Mouse (Mus musculus) embryo, embryonic 11 days (tissue): ENCODE results near the gene Srpk3.

Experiments used
- DNase-seq: peaks from one replicate; pipeline ENCODE4 v3.0.0-alpha.2; 2015

The Srpk3 gene

GRCm38 (mm10) chrX:73815072-73815471 is 40.9 kb downstream of the Srpk3 start:
- DNase-seq, result peak; percentile 71

GRCm38 (mm10) chrX:73816596-73817314 is 42.5 kb downstream of the Srpk3 start:
- no peak for DNase-seq

- peak; percentile 16 for DNase-seq
Measured at GRCm38 (mm10) chrX:73823747-73824146, 49.5 kb downstream of the Srpk3 start.

- DNase-seq, result peak; percentile 73
Measured at GRCm38 (mm10) chrX:73824185-73825151, 50.3 kb downstream of the Srpk3 start, which contains the start of gene Pdzd4. Gene Pdzd4 (minus strand): TSS chrX:73824969.
